Mouse (Mus musculus) effector memory CD4-positive, alpha-beta T cell, adult 7 months (primary cell): ENCODE results near the gene Asah2. TPM values are rescaled to one million over a fixed set of nuclear protein-coding genes. Genes with fewer than 3 reads are reported as not detected.

ENCODE experiments used
- polyA plus RNA-seq: library from polyadenylated mRNA; unstranded; fragments of 100-300 nt; shearing (Covaris generic); gene quantifications from one replicate; pipeline ENCODE4 v1.2.1, GENCODE M21; 2017

Gene Asah2
- 0.46 TPM for polyA plus RNA-seq

DNA sequence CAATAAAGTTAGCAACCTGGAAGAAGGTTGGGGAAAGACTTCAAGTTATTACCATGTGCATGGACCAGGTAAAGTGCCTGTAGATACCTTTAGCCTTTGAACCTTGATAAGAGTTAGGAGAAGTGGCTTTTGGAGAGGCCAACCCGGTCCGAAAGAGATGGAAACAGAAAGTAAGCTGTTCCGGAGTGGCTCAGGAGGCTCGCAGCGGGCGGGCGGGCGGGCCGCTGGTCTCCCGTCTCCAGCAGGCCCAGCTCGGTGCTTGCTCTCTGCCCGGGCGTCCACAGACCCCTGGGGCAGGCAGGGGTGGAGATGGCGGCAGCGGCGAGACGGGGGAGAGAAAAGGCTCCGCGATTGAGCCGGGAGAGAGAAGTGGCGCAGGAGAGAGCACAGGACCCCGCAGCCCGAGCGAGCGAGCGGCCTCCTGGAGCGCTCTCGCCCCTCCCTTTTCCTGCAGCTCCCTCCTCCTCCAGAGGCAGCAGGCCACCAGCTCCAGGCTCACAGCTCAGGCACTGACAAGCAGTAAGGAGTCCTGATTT is at the start of gene Asah2:
Gene Asah2, minus strand, starts transcription at position 441 of the 536 bp plus-strand sequence.

Other genes starting within 250 kb of the Asah2 start
- 0.11 TPM for gene A1cf, start 239.4 kb downstream of the Asah2 start, polyA plus RNA-seq